In genomic region chr16:91484808-91485700, GRCm38 (mm10) we compare ENCODE assay signal across 8 mouse cellular contexts. TPM values are rescaled to one million over a fixed set of nuclear protein-coding genes. Genes with fewer than 3 reads are reported as not detected.
DNase-seq lines count a peak whose midpoint lies in the region; ATAC-seq and TF ChIP-seq lines count a peak whose summit lies in the region.

Gene Ifnar1 (plus strand): TSS chr16:91485238.

- TF ChIP-seq CTCF in ES-Bruce4 (IDR thresholded peaks at IDR 0.05; ENCODE audit: low read depth, low read length) = no peak
- TF ChIP-seq CTCF in liver, postnatal 0 days (IDR thresholded peaks at IDR 0.05; ENCODE audit: low read depth) = no peak

- H3K4me3 ChIP-seq in ES-Bruce4 (ENCODE audit: low read depth, low read length) = peak within 1 kb of the TSS; percentile 91
- H3K4me3 ChIP-seq in forebrain, embryonic 13.5 days = peak within 1 kb of the TSS; percentile 97
- peak within 1 kb of the TSS; percentile 82 for H3K4me3 ChIP-seq in liver, postnatal 0 days (ENCODE audit: low read depth, low read length)
- H3K4me3 ChIP-seq in neural tube, embryonic 14.5 days (ENCODE audit: low read depth, low read length) = peak within 1 kb of the TSS; percentile 98

- intact Hi-C loops in heart, postnatal 10 days (cut with DNase I) = loop anchor here (2.0 to 5.0 kb wide), 3 partner anchors 18 to 128 kb away; partner anchors contain the start of gene Il10rb

- H3K4me2 ChIP-seq in forebrain, embryonic 13.5 days = peak within 1 kb of the TSS; percentile 82
- H3K4me2 ChIP-seq in liver, postnatal 0 days (ENCODE audit: low read depth, low read length) = peak within 1 kb of the TSS; percentile 66
- peak within 1 kb of the TSS; percentile 87 for H3K4me2 ChIP-seq in neural tube, embryonic 14.5 days (ENCODE audit: low read depth, low read length)

- H3K27me3 ChIP-seq in ES-Bruce4 (ENCODE audit: control insufficient read depth, insufficient read depth, low read length, poor library complexity, severe bottlenecking) = no peaks in the 10 kb centered on the region
- no peaks in the 10 kb centered on the region for H3K27me3 ChIP-seq in forebrain, embryonic 13.5 days
- no peaks in the 10 kb centered on the region for H3K27me3 ChIP-seq in liver, postnatal 0 days (ENCODE audit: insufficient read depth, low read length)
- no peaks in the 10 kb centered on the region for H3K27me3 ChIP-seq in neural tube, embryonic 14.5 days (ENCODE audit: control insufficient read depth, insufficient read depth, low read length)

- ATAC-seq in cerebellum, adult (ENCODE audit: insufficient number of reproducible peaks, low FRiP score, low TSS enrichment) = peak; percentile 99
- ATAC-seq in forebrain, embryonic 13.5 days = peak; percentile 99
- peak; percentile 98 for ATAC-seq in liver, postnatal 0 days
- peak; percentile 99 for ATAC-seq in neural tube, embryonic 14.5 days (ENCODE audit: low read depth)

- no peaks in the 10 kb centered on the region for H3K9me3 ChIP-seq in ES-Bruce4 (replicated peaks; ENCODE audit: control insufficient read depth, insufficient read depth, low read length, poor library complexity, severe bottlenecking)
- no peaks in the 10 kb centered on the region for H3K9me3 ChIP-seq in forebrain, embryonic 13.5 days (replicated peaks)
- no peaks in the 10 kb centered on the region for H3K9me3 ChIP-seq in liver, postnatal 0 days (ENCODE audit: low read length)
- H3K9me3 ChIP-seq in neural tube, embryonic 14.5 days (ENCODE audit: control insufficient read depth, low read length) = no peaks in the 10 kb centered on the region

- H3K36me3 ChIP-seq in ES-Bruce4 (ENCODE audit: control insufficient read depth, insufficient read depth, low read length, poor library complexity, severe bottlenecking) = peaks cover 4% of the 10 kb centered on the region; the same call in 1 of the 2 replicates
- peaks cover 14% of the 10 kb centered on the region for H3K36me3 ChIP-seq in forebrain, embryonic 13.5 days (ENCODE audit: poor library complexity, severe bottlenecking)
- H3K36me3 ChIP-seq in liver, postnatal 0 days (replicated peaks; ENCODE audit: insufficient read depth, low read length) = peaks cover 9% of the 10 kb centered on the region
- H3K36me3 ChIP-seq in neural tube, embryonic 14.5 days (ENCODE audit: control insufficient read depth, insufficient read depth, low read length) = peaks cover 8% of the 10 kb centered on the region; the same call in 1 of the 2 replicates

- no peaks in the 10 kb centered on the region for H3K4me1 ChIP-seq in ES-Bruce4 (ENCODE audit: control insufficient read depth, insufficient read depth, low read length)
- peaks cover 14% of the 10 kb centered on the region for H3K4me1 ChIP-seq in forebrain, embryonic 13.5 days
- peaks cover 24% of the 10 kb centered on the region for H3K4me1 ChIP-seq in liver, postnatal 0 days (ENCODE audit: insufficient read depth)
- peaks cover 10% of the 10 kb centered on the region for H3K4me1 ChIP-seq in neural tube, embryonic 14.5 days (ENCODE audit: control insufficient read depth, insufficient read depth, low read length)

- H3K9ac ChIP-seq in ES-Bruce4 (ENCODE audit: low read depth, poor library complexity, severe bottlenecking) = peak within 1 kb of the TSS; percentile 88
- H3K9ac ChIP-seq in forebrain, embryonic 13.5 days = peak within 1 kb of the TSS; percentile 98
- peak within 1 kb of the TSS; percentile 86 for H3K9ac ChIP-seq in liver, postnatal 0 days (replicated peaks)
- peak within 1 kb of the TSS; percentile 90 for H3K9ac ChIP-seq in neural tube, embryonic 14.5 days (replicated peaks; ENCODE audit: low read depth, low read length)

- peak; percentile 100 for DNase-seq in heart, postnatal 10 days
- peak; percentile 99 for DNase-seq in large intestine, adult 2 months (ENCODE audit: low read depth, low spot score)
- DNase-seq in liver, postnatal 0 days = peak; percentile 100
- peak; percentile 99 for DNase-seq in testis, postnatal 10 days (ENCODE audit: low spot score)

- peak; percentile 41 for TF ChIP-seq POLR2A in ES-Bruce4 (IDR thresholded peaks at IDR 0.05; ENCODE audit: insufficient read depth, low read length)

- no peak for TF ChIP-seq EP300 in ES-Bruce4 (IDR thresholded peaks at IDR 0.05; ENCODE audit: insufficient read depth, low read depth, low read length)
- peak; percentile 45; the same call in 1 of the 2 replicates for TF ChIP-seq EP300 in liver, postnatal 0 days (IDR thresholded peaks at IDR 0.05; ENCODE audit: low read depth)

- H3K27ac ChIP-seq in ES-Bruce4 (ENCODE audit: insufficient read depth, low read length) = peak within 1 kb of the TSS; percentile 82
- H3K27ac ChIP-seq in forebrain, embryonic 13.5 days = peak within 1 kb of the TSS; percentile 97
- H3K27ac ChIP-seq in liver, postnatal 0 days (ENCODE audit: low read depth) = peak within 1 kb of the TSS; percentile 97
- H3K27ac ChIP-seq in neural tube, embryonic 14.5 days (ENCODE audit: low read depth, low read length) = peak within 1 kb of the TSS; percentile 94

- WGBS in forebrain, embryonic 13.5 days = under 1% methylated on average over 56 of the region's 68 CpGs
- 1% methylated on average over 62 of the region's 68 CpGs for WGBS in large intestine, adult 2 months
- under 1% methylated on average over 57 of the region's 68 CpGs for WGBS in liver, postnatal 0 days (ENCODE audit: insufficient replicate concordance)
- WGBS in neural tube, embryonic 14.5 days = under 1% methylated on average over 46 of the region's 68 CpGs

RNA-seq across cellular contexts. Expression of gene Ifnar1, which starts in this region (rescaled TPM):
- 31.3 and 35.3 TPM in 2 replicates for polyA plus RNA-seq in ES-Bruce4 (2011; ENCODE audit: insufficient read depth, insufficient read length, low read depth, missing spikeins)
- 45.9 and 47.4 TPM in 2 replicates for polyA plus RNA-seq in forebrain, embryonic 13.5 days (2015; fragmentation: Nextera tagmentation; extraction: Ambion mirVana)
- 10 to 100 TPM; 46.6 to 58.9 TPM for total RNA-seq in heart, postnatal 10 days (2021)
- 16.9 and 23.1 TPM in 2 replicates for polyA plus RNA-seq in large intestine, adult 2 months (2012; rRNA removed)
- polyA plus RNA-seq in liver, postnatal 0 days (2015; fragmentation: Nextera tagmentation; extraction: Ambion mirVana) = 16.3 and 16.6 TPM in 2 replicates
- polyA plus RNA-seq in neural tube, embryonic 14.5 days (2014; fragmentation: Nextera tagmentation; extraction: Ambion mirVana) = 48.3 and 52.6 TPM in 2 replicates

Comparison
In these comparisons a context has a peak if more than half of its experiments do, and no peak if none do; other contexts are left out.
1. Peak in every context shown above with its lines: DNase-seq, ATAC-seq, H3K4me3 ChIP-seq and H3K27ac ChIP-seq.